ENCODE assay signal across 8 mouse cellular contexts in the genomic region with DNA sequence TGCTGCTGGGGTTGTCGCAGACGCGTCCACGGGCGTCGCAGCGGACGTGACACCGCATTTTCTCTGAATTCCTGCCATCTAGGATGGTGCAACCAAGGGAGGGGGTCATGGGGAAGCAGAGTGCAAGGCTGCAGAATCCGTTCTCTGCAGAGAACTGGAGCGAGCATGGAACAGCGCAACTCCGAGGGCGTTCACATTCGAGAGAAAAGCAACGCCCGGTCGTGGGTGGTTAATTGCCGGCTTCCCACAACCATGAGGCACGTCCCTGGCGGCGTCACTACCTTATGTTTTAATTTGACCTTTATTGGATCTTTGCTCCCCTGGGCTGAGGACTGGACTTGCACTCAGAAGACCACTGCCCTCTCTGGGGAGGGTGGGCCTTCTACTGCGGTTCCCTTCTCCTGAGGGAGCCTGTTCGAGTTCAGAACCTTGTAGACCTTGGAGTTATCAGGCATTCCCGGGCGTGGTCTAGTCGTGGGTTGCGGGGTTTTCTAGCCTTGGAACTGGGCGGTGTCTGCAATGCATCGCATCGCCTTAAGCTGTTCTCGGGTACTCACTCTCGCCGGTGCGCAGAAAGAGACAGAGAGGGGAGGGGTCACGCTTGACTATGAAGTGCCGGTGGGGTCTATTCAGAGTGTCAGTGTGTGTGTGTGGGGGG.
DNase-seq lines count a peak whose midpoint lies in the region; ATAC-seq and TF ChIP-seq lines count a peak whose summit lies in the region.

No protein-coding gene starts in this region.

- no peak for TF ChIP-seq EP300 in stomach, postnatal 0 days (optimal IDR thresholded peaks at IDR 0.05)

- H3K27me3 ChIP-seq in kidney, embryonic 14.5 days (ENCODE audit: control insufficient read depth, insufficient read depth, low read length) = peaks cover 87% of the 10 kb centered on the region
- peaks cover 6% of the 10 kb centered on the region; the same call in 1 of the 2 replicates for H3K27me3 ChIP-seq in kidney, adult 2 months (replicated peaks; ENCODE audit: control insufficient read depth, insufficient read depth, low read length)
- peaks cover 99% of the 10 kb centered on the region for H3K27me3 ChIP-seq in hindbrain, embryonic 10.5 days (ENCODE audit: insufficient read depth, poor library complexity, severe bottlenecking)
- peaks cover 37% of the 10 kb centered on the region for H3K27me3 ChIP-seq in stomach, postnatal 0 days (ENCODE audit: control insufficient read depth, insufficient read depth, low read length)

- no peak for TF ChIP-seq POLR2A in kidney, adult 2 months (IDR thresholded peaks at IDR 0.05; ENCODE audit: low read depth, low read length)
- TF ChIP-seq POLR2A in cortical plate, adult 2 months (IDR thresholded peaks at IDR 0.05; ENCODE audit: extremely low read depth, insufficient read depth, low read length) = no peak

- WGBS in kidney, embryonic 14.5 days = under 1% methylated on average over 37 of the region's 37 CpGs
- WGBS in kidney, adult 2 months = 1% methylated on average over 37 of the region's 37 CpGs
- under 1% methylated on average over 37 of the region's 37 CpGs for WGBS in hindbrain, embryonic 10.5 days
- WGBS in stomach, postnatal 0 days = under 1% methylated on average over 37 of the region's 37 CpGs

- peak overlapping the region; percentile 95 for H3K4me2 ChIP-seq in kidney, embryonic 14.5 days (replicated peaks; ENCODE audit: low read depth, low read length)
- H3K4me2 ChIP-seq in stomach, postnatal 0 days (replicated peaks; ENCODE audit: low read depth) = peak overlapping the region; percentile 78

- H3K4me3 ChIP-seq in kidney, embryonic 14.5 days (ENCODE audit: low read length) = peak overlapping the region; percentile 53
- no peak overlapping the region; the same call in 1 of the 2 replicates for H3K4me3 ChIP-seq in kidney, adult 2 months (ENCODE audit: insufficient read depth, low read depth, low read length)
- peak overlapping the region; percentile 98 for H3K4me3 ChIP-seq in cortical plate, adult 2 months (ENCODE audit: insufficient read depth, low read length)
- H3K4me3 ChIP-seq in hindbrain, embryonic 10.5 days = peak overlapping the region; percentile 73
- H3K4me3 ChIP-seq in stomach, postnatal 0 days (ENCODE audit: low read depth, low read length) = peak overlapping the region; percentile 46

- H3K9me3 ChIP-seq in kidney, embryonic 14.5 days (ENCODE audit: control insufficient read depth, low read length) = no peaks in the 10 kb centered on the region
- no peaks in the 10 kb centered on the region for H3K9me3 ChIP-seq in hindbrain, embryonic 10.5 days
- H3K9me3 ChIP-seq in stomach, postnatal 0 days (ENCODE audit: control insufficient read depth, low read length) = no peaks in the 10 kb centered on the region

- peak; percentile 1; the same call in 1 of the 2 replicates for ATAC-seq in kidney, embryonic 14.5 days (ENCODE audit: low FRiP score, low TSS enrichment)
- ATAC-seq in megakaryocyte, adult 5-6 weeks (ENCODE audit: poor library complexity, severe bottlenecking) = peak; percentile 62
- no peak; the same call in none of the 2 replicates for ATAC-seq in stomach, postnatal 0 days (ENCODE audit: low FRiP score, low TSS enrichment)

- no peak for TF ChIP-seq CTCF in kidney, adult 2 months (conservative IDR thresholded peaks at IDR 0.05; ENCODE audit: insufficient read depth, insufficient read length, low read depth, low read length)
- TF ChIP-seq CTCF in cortical plate, adult 2 months (IDR thresholded peaks at IDR 0.05; ENCODE audit: extremely low read depth, insufficient read depth, low read length) = no peak
- TF ChIP-seq CTCF in stomach, postnatal 0 days (IDR thresholded peaks at IDR 0.05; ENCODE audit: low read depth) = no peak

- no peak overlapping the region for H3K9ac ChIP-seq in kidney, embryonic 14.5 days (ENCODE audit: low read depth, low read length)
- no peak overlapping the region for H3K9ac ChIP-seq in stomach, postnatal 0 days (ENCODE audit: low read length)

- H3K27ac ChIP-seq in kidney, embryonic 14.5 days (ENCODE audit: low read depth, low read length) = no peak overlapping the region
- no peak overlapping the region for H3K27ac ChIP-seq in kidney, adult 2 months (ENCODE audit: insufficient read depth, low read depth, low read length)
- peak overlapping the region; percentile 78 for H3K27ac ChIP-seq in cortical plate, adult 2 months (ENCODE audit: insufficient read depth, low read length)
- peak overlapping the region; percentile 79 for H3K27ac ChIP-seq in hindbrain, embryonic 10.5 days
- no peak overlapping the region for H3K27ac ChIP-seq in stomach, postnatal 0 days (replicated peaks)

- H3K36me3 ChIP-seq in kidney, embryonic 14.5 days (ENCODE audit: control insufficient read depth, insufficient read depth, low read length) = no peaks in the 10 kb centered on the region
- H3K36me3 ChIP-seq in kidney, adult 2 months (ENCODE audit: control insufficient read depth, insufficient read depth, low read length) = no peaks in the 10 kb centered on the region
- no peaks in the 10 kb centered on the region for H3K36me3 ChIP-seq in hindbrain, embryonic 10.5 days
- no peaks in the 10 kb centered on the region for H3K36me3 ChIP-seq in stomach, postnatal 0 days (ENCODE audit: control insufficient read depth, insufficient read depth, low read length)

- no peak for DNase-seq in kidney, adult 2 months
- DNase-seq in hindbrain, embryonic 10.5 days (ENCODE audit: low spot score) = no peak
- DNase-seq in stomach, postnatal 0 days (ENCODE audit: low spot score) = peak; percentile 18
- DNase-seq in urinary bladder, postnatal 10 days (ENCODE audit: low spot score) = no peak
- DNase-seq in cerebellum, postnatal 4 days (ENCODE audit: low spot score in 2 of 2) = no peak

- H3K4me1 ChIP-seq in kidney, embryonic 14.5 days (ENCODE audit: control insufficient read depth, insufficient read depth, low read length) = peaks cover 19% of the 10 kb centered on the region; the same call in 1 of the 2 replicates
- H3K4me1 ChIP-seq in kidney, adult 2 months (ENCODE audit: control insufficient read depth, insufficient read depth, low read length) = no peaks in the 10 kb centered on the region
- peaks cover 1% of the 10 kb centered on the region; the same call in 1 of the 2 replicates for H3K4me1 ChIP-seq in cortical plate, adult 2 months (ENCODE audit: control insufficient read depth, insufficient read depth, low read length)
- peaks cover 46% of the 10 kb centered on the region for H3K4me1 ChIP-seq in hindbrain, embryonic 10.5 days (replicated peaks)
- no peaks in the 10 kb centered on the region; the same call in 1 of the 2 replicates for H3K4me1 ChIP-seq in stomach, postnatal 0 days (replicated peaks; ENCODE audit: control insufficient read depth, insufficient read depth)

Comparison
In these comparisons a context has a peak if more than half of its experiments do, and no peak if none do; other contexts are left out.
1. H3K27ac ChIP-seq: peak in cortical plate, adult 2 months (single experiment) and hindbrain, embryonic 10.5 days (single experiment); none in kidney, embryonic 14.5 days (single experiment), kidney, adult 2 months (single experiment) and stomach, postnatal 0 days (single experiment).